Mouse (Mus musculus) kidney, adult 18-20 months (tissue): ENCODE results near the gene Usp40.
"Not testable (repeated sequence)": the region's sequence is repeated elsewhere in the genome, so short reads cannot be mapped to it uniquely, and the experiment has no call there.

Source experiments
- DNase-seq: peaks from one replicate; pipeline ENCODE4 v3.0.0; 2021

Usp40 gene

GRCm38 (mm10) chr1:88008211-88008697 is at the start of gene Usp40:
Gene Usp40, minus strand, starts transcription at chr1:88008551.
- DNase-seq, result peak; percentile 86

- no peak for DNase-seq
Observed at GRCm38 (mm10) chr1:88055088-88055487, 46.7 kb upstream of the Usp40 start, which contains the start of gene Ugt1a10. Gene Ugt1a10, plus strand, starts transcription at chr1:88055388.

- not testable (repeated sequence) for DNase-seq
Observed at GRCm38 (mm10) chr1:88047408-88047807, 39.1 kb upstream of the Usp40 start.

GRCm38 (mm10) chr1:88044832-88045437 is 36.6 kb upstream of the Usp40 start:
- DNase-seq, result peak; percentile 23

GRCm38 (mm10) chr1:88043044-88043443 is 34.7 kb upstream of the Usp40 start:
- not testable (repeated sequence) for DNase-seq

GRCm38 (mm10) chr1:88025244-88025643 is 16.9 kb upstream of the Usp40 start:
- not testable (repeated sequence) for DNase-seq

- DNase-seq, result no peak
Observed at GRCm38 (mm10) chr1:88015371-88015770, 7.0 kb upstream of the Usp40 start.

GRCm38 (mm10) chr1:88014671-88015070 is 6.3 kb upstream of the Usp40 start:
- no peak for DNase-seq

- no peak for DNase-seq
Observed at GRCm38 (mm10) chr1:88014194-88014593, 5.8 kb upstream of the Usp40 start.

- no peak for DNase-seq
Observed at GRCm38 (mm10) chr1:88013726-88014125, 5.4 kb upstream of the Usp40 start.

GRCm38 (mm10) chr1:88009521-88009920 is 1.2 kb upstream of the Usp40 start:
- DNase-seq, result no peak

GRCm38 (mm10) chr1:88008735-88009134 is 384 bp upstream of the Usp40 start:
- no peak for DNase-seq

GRCm38 (mm10) chr1:88007692-88008210 is 600 bp downstream of the Usp40 start:
- no peak for DNase-seq

GRCm38 (mm10) chr1:87992716-87993115 is 15.6 kb downstream of the Usp40 start:
- DNase-seq, result no peak

- DNase-seq, result no peak
Observed at GRCm38 (mm10) chr1:87982291-87982690, 26.1 kb downstream of the Usp40 start.

- no peak for DNase-seq
Observed at GRCm38 (mm10) chr1:87970381-87970780, 38.0 kb downstream of the Usp40 start.

GRCm38 (mm10) chr1:87961459-87962167 is 46.7 kb downstream of the Usp40 start:
- no peak for DNase-seq

GRCm38 (mm10) chr1:87960752-87961151 is 47.6 kb downstream of the Usp40 start:
- DNase-seq, result no peak

- DNase-seq, result no peak
Observed at GRCm38 (mm10) chr1:87959998-87960431, 48.3 kb downstream of the Usp40 start.

- no peak for DNase-seq
Observed at GRCm38 (mm10) chr1:87959532-87959931, 48.8 kb downstream of the Usp40 start.

GRCm38 (mm10) chr1:87958931-87959330 is 49.4 kb downstream of the Usp40 start:
- DNase-seq, result no peak

GRCm38 (mm10) chr1:87953073-87953472 is 55.3 kb downstream of the Usp40 start:
- no peak for DNase-seq

- no peak for DNase-seq
Observed at GRCm38 (mm10) chr1:87951641-87952040, 56.7 kb downstream of the Usp40 start.

- DNase-seq, result no peak
Observed at GRCm38 (mm10) chr1:87947681-87948091, 60.7 kb downstream of the Usp40 start.
